Mouse (Mus musculus) c-Kit-positive CD71-negative TER-119-negative erythroid progenitor cells, embryonic 14.5 days (primary cell): ENCODE data around the gene Cdipt.
A peak's percentile ranks its signal among the peaks of the same experiment; 100 is the strongest.

Source experiments
- DNase-seq: peaks from one replicate; pipeline ENCODE4 v3.0.0-alpha.2; 2013; ENCODE audit warnings: low read depth

Cdipt gene

GRCm38 (mm10) chr7:127012845-127013244 lies 37.1 kb downstream of the Cdipt start:
- no peak for DNase-seq

DNA sequence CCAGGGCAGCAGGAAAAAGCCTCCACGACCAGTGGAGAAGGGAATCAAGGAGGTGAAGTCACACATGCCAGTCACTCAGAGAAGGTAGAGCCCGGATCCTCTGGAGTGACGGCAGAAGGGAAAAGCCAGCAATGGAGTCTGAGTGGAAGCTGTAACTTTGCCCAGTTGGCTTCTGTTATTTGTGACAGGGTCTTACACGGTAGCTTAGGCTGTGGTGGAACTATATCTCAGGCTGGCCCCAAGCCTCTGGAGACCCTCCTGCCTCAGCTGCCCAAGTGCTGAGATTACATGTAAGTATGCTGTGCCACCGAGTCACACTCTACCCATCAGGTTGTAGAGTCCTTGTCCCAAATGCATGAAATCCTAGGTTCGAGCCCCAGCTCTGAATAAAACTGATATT lies 37.7 kb downstream of the Cdipt start:
- DNase-seq = no peak

GRCm38 (mm10) chr7:127014320-127014719 lies 38.6 kb downstream of the Cdipt start, which contains the start of gene Mvp:
TSS of gene Mvp (minus strand) at chr7:127014621.
- DNase-seq = peak; percentile 49

DNA sequence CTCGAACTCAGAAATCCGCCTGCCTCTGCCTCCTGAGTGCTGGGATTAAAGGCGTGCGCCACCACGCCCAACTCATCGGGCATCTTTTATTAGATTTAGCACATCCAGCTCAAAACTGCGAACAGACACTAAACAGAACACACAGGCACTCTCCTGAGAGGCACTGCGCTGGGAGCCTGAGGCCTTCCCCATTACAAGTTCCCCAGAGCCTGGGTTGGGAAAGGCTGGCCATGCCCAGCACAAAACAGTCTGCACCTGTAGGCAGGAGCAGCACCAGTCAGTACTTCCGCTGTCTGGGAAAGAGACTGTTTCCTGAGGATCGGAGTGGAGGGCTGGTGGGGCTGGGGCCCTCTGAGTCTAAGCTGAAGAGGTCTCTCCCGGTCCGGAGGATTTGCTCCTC lies 39.3 kb downstream of the Cdipt start:
- DNase-seq = no peak

DNA sequence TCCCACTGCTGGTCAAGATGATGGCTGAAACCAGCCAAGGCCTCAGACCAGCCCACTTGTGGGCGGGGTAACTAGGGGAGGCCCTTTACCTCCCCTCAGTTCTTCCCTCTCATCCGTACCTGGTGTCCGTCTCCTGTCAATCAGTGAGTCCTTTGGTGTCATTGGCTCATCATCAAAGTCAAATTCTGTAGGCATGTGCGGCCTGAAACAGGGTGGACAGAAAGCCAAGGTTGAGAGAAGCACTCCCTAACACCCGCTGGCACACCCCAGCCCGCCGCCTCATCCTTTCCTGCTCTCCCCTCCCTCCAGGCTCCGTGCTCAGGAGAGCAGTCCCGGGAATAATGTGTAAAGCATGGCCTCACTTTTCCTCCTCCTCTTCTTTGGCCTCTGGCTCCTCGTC lies 40.4 kb downstream of the Cdipt start:
- DNase-seq = no peak

DNA sequence TGATC lies 40.6 kb downstream of the Cdipt start, which contains the start of gene Pagr1b:
Pagr1b (minus strand) TSS at position 4 of the 5 bp plus-strand sequence.
- DNase-seq = no peak

- no peak for DNase-seq
These were observed 40.8 kb downstream of the Cdipt start for GRCm38 (mm10) chr7:127016486-127016938.

- peak; percentile 100 for DNase-seq
These were observed 41.5 kb downstream of the Cdipt start, which contains the start of gene Pagr1a for GRCm38 (mm10) chr7:127016971-127017949. TSS of gene Pagr1a (minus strand) at chr7:127017352.

DNA sequence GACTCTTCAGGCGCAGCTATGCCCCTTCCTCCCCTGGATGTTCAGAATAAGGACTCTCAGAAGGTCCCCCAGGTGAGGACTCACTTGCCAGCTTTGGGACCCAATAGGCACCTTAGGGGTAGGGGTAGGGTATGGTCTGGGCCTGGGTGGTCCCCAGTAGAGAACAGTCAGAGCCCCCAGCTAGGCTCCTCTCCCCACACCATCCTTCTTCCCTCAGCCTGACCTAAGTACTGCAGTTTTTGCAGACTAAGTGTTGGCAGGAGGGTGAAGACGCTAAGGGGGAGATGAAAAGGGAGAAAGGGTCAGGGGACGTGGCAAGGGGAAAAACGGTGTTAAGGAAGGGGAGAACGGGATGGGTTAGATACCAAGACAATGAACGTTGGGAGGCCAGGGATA lies 42.2 kb downstream of the Cdipt start:
- no peak for DNase-seq

DNA sequence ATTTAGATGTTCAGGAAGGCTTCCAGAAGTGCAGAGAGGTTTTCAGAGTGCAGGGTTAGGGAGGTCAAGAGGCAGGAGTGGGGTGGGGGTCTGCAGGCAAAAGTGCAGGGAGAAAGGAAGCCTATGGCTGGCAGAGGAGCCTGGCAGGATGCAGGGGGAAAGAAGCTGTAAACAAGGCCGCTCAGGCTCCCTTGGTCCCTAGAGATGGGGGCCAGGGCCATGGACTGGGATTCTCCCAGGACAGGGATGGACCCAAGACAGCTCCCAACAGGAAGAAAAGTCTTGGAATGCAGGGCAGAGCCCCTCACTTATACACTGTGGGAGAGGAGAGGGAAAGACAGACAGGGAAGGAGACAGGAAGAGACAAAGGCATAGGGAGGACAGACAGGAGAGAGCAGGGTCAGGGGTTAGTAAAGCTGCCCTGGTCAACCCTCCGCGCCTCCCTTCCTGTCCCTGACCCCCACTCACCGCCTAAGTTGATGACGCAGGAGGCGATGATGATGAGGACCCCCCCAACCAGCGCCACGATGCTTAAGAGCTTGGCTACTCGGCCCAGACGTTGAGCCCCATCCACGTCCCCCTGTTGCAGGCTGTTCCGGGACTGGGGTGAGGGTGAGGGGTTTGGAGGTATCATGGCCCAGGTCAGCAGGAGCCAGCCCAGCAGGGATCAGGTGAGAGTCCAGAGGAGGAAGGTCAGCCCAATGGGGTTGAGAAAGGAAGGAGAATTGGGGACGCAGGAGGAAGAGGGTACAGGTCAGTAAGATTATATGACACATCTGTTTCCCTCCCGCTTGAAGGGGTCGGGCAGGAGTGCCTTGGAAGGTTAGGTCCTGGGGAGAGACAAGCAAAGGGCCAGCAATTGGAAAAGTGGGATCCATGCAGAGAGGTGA lies 42.9 kb downstream of the Cdipt start:
- DNase-seq = no peak

- no peak for DNase-seq
These were observed 43.7 kb downstream of the Cdipt start for GRCm38 (mm10) chr7:127019306-127019960.

DNA sequence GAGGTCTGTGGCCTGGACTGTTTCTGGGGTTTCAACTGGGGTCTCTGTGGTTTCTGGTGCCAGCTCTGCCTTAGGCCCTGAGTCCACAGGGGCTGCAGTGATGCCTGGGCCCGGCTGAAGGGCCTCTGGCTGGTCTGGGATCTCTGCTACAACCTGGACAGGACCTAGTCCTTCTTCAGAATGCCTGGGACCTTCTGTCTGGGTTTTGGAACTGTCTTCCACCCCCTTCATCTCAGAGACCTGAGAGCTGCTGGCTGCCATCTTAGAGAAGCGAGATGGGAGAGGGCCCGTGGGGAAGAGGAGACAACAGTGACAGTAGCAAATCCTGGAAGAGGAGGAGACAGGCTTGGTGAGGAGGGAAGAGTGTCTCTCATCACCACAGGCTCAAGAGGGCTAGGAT lies 44.3 kb downstream of the Cdipt start:
- no peak for DNase-seq

DNA sequence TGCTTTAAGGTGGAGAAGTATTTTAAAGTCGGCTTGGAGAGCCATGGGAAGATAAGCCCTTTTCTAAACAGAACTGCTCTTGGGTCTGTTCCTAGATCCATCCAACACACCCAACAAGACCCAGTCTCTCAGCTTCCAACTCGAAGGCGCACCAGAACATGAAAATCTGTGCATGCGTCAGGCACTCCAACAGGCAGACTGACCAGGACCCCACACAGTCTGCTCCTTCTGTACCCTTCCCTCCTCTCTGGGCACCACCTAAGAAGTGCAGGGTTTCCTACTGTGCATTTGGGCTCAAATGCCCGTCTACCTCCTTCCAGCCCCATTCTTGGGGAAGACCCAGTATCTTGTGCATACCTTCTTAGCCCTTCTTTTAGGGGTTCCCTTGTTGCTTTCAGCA lies 44.8 kb downstream of the Cdipt start:
- no peak for DNase-seq

- no peak for DNase-seq
These were observed 45.3 kb downstream of the Cdipt start, which contains the start of the genes Gm42742 and Prrt2 for GRCm38 (mm10) chr7:127020901-127021562. TSS of gene Gm42742 (minus strand) at chr7:127021097. TSS of gene Prrt2 (minus strand) at chr7:127021211.

DNA sequence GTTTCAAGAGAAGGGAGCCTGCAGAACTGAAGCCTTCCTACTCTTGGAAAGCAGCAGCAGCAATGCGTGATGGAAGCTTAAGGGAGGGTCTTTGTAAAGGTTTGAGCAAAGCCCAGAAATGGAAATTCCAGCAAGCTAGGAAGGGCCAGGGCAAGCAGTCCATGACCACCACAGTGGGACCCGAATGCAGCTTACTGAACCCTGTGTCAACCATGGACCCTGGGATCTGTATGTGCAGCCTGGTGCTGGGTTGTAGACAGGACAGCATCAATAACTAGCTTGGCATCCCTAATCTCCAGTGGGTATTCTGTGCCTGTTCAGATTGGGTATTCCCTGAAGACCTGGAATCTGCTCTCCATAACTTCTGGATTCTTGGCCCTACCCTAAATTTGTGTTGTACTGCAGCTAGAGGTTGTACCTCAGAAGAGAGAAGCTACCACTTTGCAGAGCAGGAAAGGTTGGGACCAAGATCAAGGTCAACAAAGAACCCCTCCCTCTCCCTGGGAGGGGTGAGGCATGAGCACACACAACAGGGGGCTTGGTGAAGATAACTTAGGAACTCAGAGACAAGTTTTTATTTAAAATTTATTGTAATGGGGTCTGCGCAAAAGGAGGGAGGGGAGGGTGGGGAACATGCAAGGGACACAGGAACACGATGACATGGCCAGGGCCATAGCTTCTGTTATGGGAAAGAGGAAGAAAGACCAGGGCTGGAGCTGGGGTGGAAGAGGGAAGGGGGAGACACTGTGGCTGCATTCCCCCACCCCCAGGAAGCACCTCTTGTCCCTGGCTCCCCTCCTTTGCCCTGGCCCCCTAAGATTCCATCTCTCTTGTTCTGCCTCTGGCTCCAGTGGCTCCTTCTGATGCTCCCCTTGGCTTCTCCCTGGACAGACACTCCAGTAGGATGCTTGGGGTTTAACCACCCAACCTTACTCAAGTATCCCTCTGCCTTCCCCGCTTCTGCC lies 46.1 kb downstream of the Cdipt start:
- no peak for DNase-seq

DNA sequence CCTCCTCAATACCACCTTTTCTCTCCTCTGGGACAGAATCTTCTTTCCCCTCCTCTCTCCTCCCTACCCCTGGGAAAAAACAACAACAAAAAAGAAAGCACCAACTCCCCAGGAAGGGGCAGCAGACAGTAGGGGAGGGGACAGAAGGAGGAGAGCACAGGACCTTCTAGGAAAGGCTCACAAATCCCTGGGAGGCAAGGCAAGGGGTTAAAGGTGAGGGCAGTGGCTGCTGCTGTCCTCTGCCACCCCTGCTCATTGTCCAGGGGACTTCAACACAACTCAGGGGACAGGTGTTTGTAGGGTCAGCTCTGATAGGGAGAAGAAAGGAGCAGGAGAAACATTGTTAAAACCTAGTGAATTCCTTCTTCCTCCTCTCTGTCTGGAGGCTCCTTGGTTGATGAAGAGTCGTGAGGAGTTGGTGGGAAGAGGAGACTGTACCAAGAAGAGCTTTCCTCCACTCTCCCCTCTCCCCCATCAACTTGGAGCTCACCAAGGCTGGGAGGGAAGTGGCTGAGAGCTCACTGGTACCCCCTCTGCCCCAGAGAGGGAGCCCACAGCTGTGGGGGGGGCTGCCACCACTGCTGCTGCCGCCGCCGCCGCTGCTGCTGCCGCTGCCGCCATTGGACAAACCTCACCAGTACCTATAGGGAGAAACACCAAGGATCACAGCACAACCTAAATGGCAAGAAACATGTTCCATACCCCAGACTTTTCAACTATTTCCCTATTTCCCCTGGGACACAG lies 47.0 kb downstream of the Cdipt start:
- no peak for DNase-seq

GRCm38 (mm10) chr7:127023272-127023691 lies 47.6 kb downstream of the Cdipt start:
- no peak for DNase-seq

- DNase-seq = no peak
These were observed 48.4 kb downstream of the Cdipt start for GRCm38 (mm10) chr7:127023896-127024690.
